ENCODE assay signal across 27 mouse cellular contexts in genomic region chr9:41672958-41673357, GRCm38 (mm10).
"Had no signal": no experiment of that assay in that cellular context is flagged by ENCODE, and none has a peak within 500 bp of the region (broad histone marks: within the 10 kb centered on the region; RNA-seq: fewer than 3 reads in every experiment).

No protein-coding gene starts in this region.

- H3K27me3 ChIP-seq: heart, embryonic 12.5 days; hindbrain, embryonic 12.5 days; kidney, embryonic 15.5 days; limb, embryonic 13.5 days; limb, embryonic 15.5 days; liver, embryonic 12.5 days had no signal

- H3K36me3 ChIP-seq: heart, embryonic 10.5 days; heart, embryonic 12.5 days; hindbrain, embryonic 10.5 days; hindbrain, embryonic 12.5 days; kidney, embryonic 15.5 days; limb, embryonic 13.5 days; limb, embryonic 15.5 days; liver, embryonic 12.5 days had no signal

- H3K4me2 ChIP-seq: heart, embryonic 12.5 days; hindbrain, embryonic 12.5 days; hindbrain, embryonic 14.5 days; kidney, embryonic 15.5 days; limb, embryonic 13.5 days; limb, embryonic 15.5 days; liver, embryonic 12.5 days had no signal

- H3K4me3 ChIP-seq: heart, adult 2 months; heart, embryonic 10.5 days; heart, embryonic 12.5 days; hindbrain, embryonic 10.5 days; hindbrain, embryonic 12.5 days; kidney, embryonic 15.5 days; left cerebral cortex, adult 2 months; limb, embryonic 13.5 days; limb, embryonic 15.5 days; liver, embryonic 12.5 days had no signal

- ATAC-seq: hindbrain, embryonic 16.5 days; intestine, embryonic 16.5 days; liver, embryonic 12.5 days had no signal

- H3K4me1 ChIP-seq: heart, embryonic 10.5 days; heart, embryonic 12.5 days; hindbrain, embryonic 12.5 days; kidney, embryonic 15.5 days; liver, embryonic 12.5 days had no signal

- H3K27ac ChIP-seq: heart, adult 2 months; heart, embryonic 10.5 days; hindbrain, embryonic 10.5 days; hindbrain, embryonic 12.5 days; hindbrain, embryonic 14.5 days; kidney, embryonic 15.5 days; kidney, postnatal 0 days; left cerebral cortex, adult 2 months; limb, embryonic 13.5 days; limb, embryonic 15.5 days; liver, embryonic 12.5 days; liver, embryonic 14.5 days had no signal

- H3K9me3 ChIP-seq: heart, embryonic 10.5 days; hindbrain, embryonic 10.5 days; hindbrain, embryonic 12.5 days; kidney, embryonic 15.5 days; limb, embryonic 15.5 days; liver, embryonic 12.5 days had no signal

- DNase-seq: gastrocnemius, postnatal 14 days; gastrocnemius, postnatal 36 days; heart, adult 11 months; heart, adult 2 months; heart, postnatal 10 days; heart, postnatal 4 days; kidney, adult 11 months; kidney, adult 2 months; kidney, adult 9 months; kidney, postnatal 14 days; kidney, postnatal 36 days; layer of hippocampus, adult 9-11 months; layer of hippocampus, postnatal 36 days had no signal

- H3K9ac ChIP-seq: heart, embryonic 12.5 days; hindbrain, embryonic 12.5 days; hindbrain, embryonic 14.5 days; kidney, embryonic 15.5 days; limb, embryonic 13.5 days; limb, embryonic 15.5 days; liver, embryonic 12.5 days; liver, embryonic 14.5 days had no signal
